Comparison of ENCODE assay signal across 11 mouse cellular contexts in the genomic region with DNA sequence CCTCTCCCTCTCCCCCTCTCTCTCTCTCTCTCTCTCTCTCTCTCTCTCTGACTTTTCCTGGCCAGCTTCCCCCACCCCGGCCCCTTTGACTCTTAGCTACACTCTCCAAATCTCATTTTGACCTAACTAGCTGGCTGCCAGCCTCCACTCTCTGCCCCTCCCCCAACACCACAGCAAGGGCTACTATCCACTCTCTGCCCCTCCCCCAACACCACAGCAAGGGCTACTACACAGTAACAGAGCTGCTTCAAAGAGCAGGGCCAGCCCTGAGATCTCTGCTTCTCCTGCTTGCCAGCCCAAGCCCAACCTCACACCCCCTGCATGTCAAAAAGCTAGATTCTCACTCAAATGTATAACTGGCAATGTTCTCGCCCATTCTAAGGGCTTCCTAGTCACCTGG. TPM values are rescaled to one million over a fixed set of nuclear protein-coding genes. Genes with fewer than 3 reads are reported as not detected.
DNase-seq lines count a peak whose midpoint lies in the region; ATAC-seq and TF ChIP-seq lines count a peak whose summit lies in the region.
"Had no signal": no experiment of that assay in that cellular context is flagged by ENCODE, and none has a peak within 500 bp of the region (broad histone marks: within the 10 kb centered on the region; RNA-seq: fewer than 3 reads in every experiment).

No protein-coding gene starts in this region.

- no peak overlapping the region for H3K4me2 ChIP-seq in midbrain, embryonic 12.5 days (replicated peaks)
- no peak overlapping the region for H3K4me2 ChIP-seq in midbrain, postnatal 0 days (ENCODE audit: low read depth, low read length, poor library complexity, severe bottlenecking)

- H3K9me3 ChIP-seq in midbrain, embryonic 12.5 days, result no peaks in the 10 kb centered on the region
- H3K9me3 ChIP-seq in midbrain, postnatal 0 days (ENCODE audit: low read length), result no peaks in the 10 kb centered on the region

- peak; percentile 68; the same call in 1 of the 2 replicates for ATAC-seq in midbrain, embryonic 12.5 days (ENCODE audit: low FRiP score, low read depth)
- no peak for ATAC-seq in midbrain, postnatal 0 days (ENCODE audit: low FRiP score)

- H3K27me3 ChIP-seq in midbrain, embryonic 12.5 days, result no peaks in the 10 kb centered on the region
- H3K27me3 ChIP-seq in midbrain, postnatal 0 days (ENCODE audit: insufficient read depth, low read length), result no peaks in the 10 kb centered on the region

- DNase-seq in cerebellum, postnatal 14 days, result peak; percentile 3 to 9
- no peak for DNase-seq in cerebellum, postnatal 36 days
- no peak for DNase-seq in midbrain, postnatal 0 days (ENCODE audit: low spot score)
- DNase-seq in gastrocnemius, postnatal 25 days, result peak; percentile 21
- DNase-seq in lung, postnatal 36 days, result peak; percentile 51
- DNase-seq in frontal cortex, postnatal 10 days (ENCODE audit: low spot score in 2 of 2), result no peak
- DNase-seq in urinary bladder, postnatal 4 days (ENCODE audit: low spot score in 2 of 2), result no peak
- DNase-seq: cerebellum, adult 18-20 months had no signal

- no peak overlapping the region for H3K27ac ChIP-seq in midbrain, embryonic 12.5 days (replicated peaks)
- no peak overlapping the region for H3K27ac ChIP-seq in midbrain, postnatal 0 days (ENCODE audit: low read depth, low read length)
- H3K27ac ChIP-seq: liver, embryonic 14.5 days had no signal

- no peak for TF ChIP-seq CTCF in midbrain, postnatal 0 days (IDR thresholded peaks at IDR 0.05)

- no peak overlapping the region for H3K9ac ChIP-seq in midbrain, embryonic 12.5 days (replicated peaks)
- no peak overlapping the region for H3K9ac ChIP-seq in midbrain, postnatal 0 days (replicated peaks; ENCODE audit: low read length, poor library complexity, severe bottlenecking)
- H3K9ac ChIP-seq: liver, embryonic 14.5 days had no signal

- H3K4me1 ChIP-seq in midbrain, embryonic 12.5 days, result 0 out of 2 replicates have a peak, but pooled peaks cover 2% of the 10 kb centered on the region
- no peaks in the 10 kb centered on the region for H3K4me1 ChIP-seq in midbrain, postnatal 0 days (ENCODE audit: insufficient read depth, low read length)

- H3K36me3 ChIP-seq in midbrain, embryonic 12.5 days, result no peaks in the 10 kb centered on the region
- no peaks in the 10 kb centered on the region for H3K36me3 ChIP-seq in midbrain, postnatal 0 days (ENCODE audit: insufficient read depth, low read length)

- no peak overlapping the region for H3K4me3 ChIP-seq in midbrain, embryonic 12.5 days
- no peak overlapping the region for H3K4me3 ChIP-seq in midbrain, postnatal 0 days (ENCODE audit: low read depth, low read length)

- WGBS in midbrain, embryonic 12.5 days, result 26% methylated on average over 2 of the region's 2 CpGs
- 15% methylated on average over 2 of the region's 2 CpGs for WGBS in midbrain, postnatal 0 days

RNA-seq across cellular contexts. Expression of a gene that starts 0.7 kb away (rescaled TPM):
- polyA plus RNA-seq in midbrain, embryonic 12.5 days (2016; fragmentation: Nextera tagmentation; extraction: Ambion mirVana), result 0.20 TPM in 1 of 2 replicates, not detected in the other
- not detected in 2 replicates for total RNA-seq in midbrain, postnatal 0 days (2014; rRNA removed)
- polyA plus RNA-seq in midbrain, postnatal 0 days (2015; fragmentation: Nextera tagmentation; extraction: Ambion mirVana), result not detected in 2 replicates
- 1 to 10 TPM; 3.0 to 3.9 TPM for total RNA-seq in gastrocnemius, postnatal 25 days (2021)

RNA-seq across cellular contexts. Expression of a gene that starts 21.0 kb away (rescaled TPM):
- 3.1 and 3.3 TPM in 2 replicates for polyA plus RNA-seq in midbrain, embryonic 12.5 days (2016; fragmentation: Nextera tagmentation; extraction: Ambion mirVana)
- 2.7 and 3.0 TPM in 2 replicates for total RNA-seq in midbrain, postnatal 0 days (2014; rRNA removed)
- 2.0 TPM in 2 replicates for polyA plus RNA-seq in midbrain, postnatal 0 days (2015; fragmentation: Nextera tagmentation; extraction: Ambion mirVana)
- total RNA-seq in gastrocnemius, postnatal 25 days (2021), result 1 to 10 TPM; 1.9 to 4.3 TPM

RNA-seq across cellular contexts. Expression of a gene that starts 51.6 kb away (rescaled TPM):
- not detected in 2 replicates for polyA plus RNA-seq in midbrain, embryonic 12.5 days (2016; fragmentation: Nextera tagmentation; extraction: Ambion mirVana)
- total RNA-seq in midbrain, postnatal 0 days (2014; rRNA removed), result not detected in 2 replicates
- polyA plus RNA-seq in midbrain, postnatal 0 days (2015; fragmentation: Nextera tagmentation; extraction: Ambion mirVana), result not detected in 2 replicates
- total RNA-seq in gastrocnemius, postnatal 25 days (2021), result not detected
- polyA plus RNA-seq: neural tube, embryonic 14.5 days had no signal

Comparison
In these comparisons a context has a peak if more than half of its experiments do, and no peak if none do; other contexts are left out.
1. DNase-seq: peak in cerebellum, postnatal 14 days (2 of 2), gastrocnemius, postnatal 25 days (single experiment) and lung, postnatal 36 days (single experiment); none in cerebellum, postnatal 36 days (0 of 2), midbrain, postnatal 0 days (single experiment), frontal cortex, postnatal 10 days (0 of 2) and urinary bladder, postnatal 4 days (0 of 2).